Mouse (Mus musculus) megakaryocyte, embryonic 14.5 days (primary cell): Measurements from ENCODE around the gene Acox3. TPM values are rescaled to one million over a fixed set of nuclear protein-coding genes. Genes with fewer than 3 reads are reported as not detected.

ENCODE experiments used
- H3K27me3 ChIP-seq: replicated peaks from 2 replicates; pipeline ENCODE3; 2012; ENCODE audit warnings: inconsistent platforms
- H3K36me3 ChIP-seq: replicated peaks from 2 replicates; pipeline ENCODE3; 2012; ENCODE audit warnings: low read length, inconsistent platforms, mixed read lengths
- H3K4me1 ChIP-seq: 2 replicates; pipeline ENCODE4 v1.6.1; 2012; ENCODE audit warnings: inconsistent platforms
- H3K4me3 ChIP-seq: replicated peaks from 2 replicates; pipeline ENCODE3; 2012; ENCODE audit warnings: moderate library complexity, mild to moderate bottlenecking, inconsistent platforms
- H3K9me3 ChIP-seq: 2 replicates; pipeline ENCODE4 v1.6.1; 2012; ENCODE audit warnings: inconsistent platforms
- FLI1 ChIP-seq: IDR thresholded peaks from 2 replicates; pipeline ENCODE4 v1.6.1; 2012; ENCODE audit warnings: low read length, inconsistent platforms, mixed read lengths
- GATA1 ChIP-seq: IDR thresholded peaks from 3 replicates; pipeline ENCODE4 v1.6.1; 2012; ENCODE audit warnings: mixed read lengths, low read length, inconsistent platforms, borderline replicate concordance
- polyA plus RNA-seq: library from polyadenylated mRNA; stranded (reverse); fragments of >175 nt; gene quantifications from 2 replicates; pipeline ENCODE4 v1.2.3, GENCODE M21; 2012; ENCODE audit warnings: low replicate concordance; ENCODE audit not compliant: insufficient read depth

The Acox3 gene
- polyA plus RNA-seq, 1 experiment: 5.1 TPM

DNA sequence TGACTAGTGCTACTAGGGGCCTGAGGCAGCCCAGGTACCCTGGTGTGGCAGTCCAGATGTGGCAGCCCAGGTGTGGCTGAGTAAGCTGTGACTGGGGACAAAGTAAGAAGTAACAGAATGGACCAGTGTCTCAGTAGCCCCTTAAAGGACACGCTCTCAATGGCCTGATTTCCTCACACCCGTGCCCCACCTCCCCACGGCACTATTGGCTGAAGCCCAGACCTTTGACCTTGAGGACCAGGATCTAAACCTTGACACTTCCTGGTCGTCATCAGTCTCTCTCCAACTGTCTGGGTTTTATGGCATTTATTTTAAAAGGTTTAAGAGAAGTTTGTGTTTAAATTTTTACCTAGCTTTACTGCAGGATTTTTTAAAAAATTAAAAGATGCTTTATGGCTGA, 10.0 kb downstream of the Acox3 start:
- H3K27me3 ChIP-seq: no peaks in the 10 kb centered on the region
- no peak for TF ChIP-seq FLI1
- H3K4me1 ChIP-seq: no peaks in the 10 kb centered on the region
- peaks cover 98% of the 10 kb centered on the region for H3K36me3 ChIP-seq
- H3K9me3 ChIP-seq: peaks cover 15% of the 10 kb centered on the region
- H3K4me3 ChIP-seq: no peak overlapping the region

DNA sequence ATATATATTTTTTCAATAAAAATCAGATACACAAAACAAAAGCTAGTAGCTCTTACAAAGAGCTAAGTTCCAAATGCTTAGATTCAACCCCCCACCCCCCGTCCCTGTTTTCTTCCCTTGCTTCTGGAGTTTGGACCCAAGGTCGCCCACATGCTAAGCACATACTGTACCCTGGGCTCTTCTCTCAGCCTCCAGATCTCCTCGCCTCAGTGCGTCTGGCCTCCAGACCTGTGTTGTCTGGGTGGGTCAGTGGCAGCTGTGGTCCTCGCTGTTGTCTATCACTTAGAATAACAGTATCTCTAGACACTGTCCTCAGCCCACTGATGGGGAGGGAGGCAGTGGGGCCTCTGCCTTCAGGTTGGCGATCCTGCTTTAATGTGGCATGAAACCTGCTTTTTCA, 10.4 kb downstream of the Acox3 start:
- Histone ChIP-seq H3K4me1 (no peaks in the 10 kb centered on the region), H3K27me3 (no peaks in the 10 kb centered on the region), H3K9me3 (peaks cover 20% of the 10 kb centered on the region), H3K4me3 (no peak overlapping the region), H3K36me3 (peaks cover 98% of the 10 kb centered on the region)
- TF ChIP-seq FLI1 (no peak), GATA1 (no peak)

DNA sequence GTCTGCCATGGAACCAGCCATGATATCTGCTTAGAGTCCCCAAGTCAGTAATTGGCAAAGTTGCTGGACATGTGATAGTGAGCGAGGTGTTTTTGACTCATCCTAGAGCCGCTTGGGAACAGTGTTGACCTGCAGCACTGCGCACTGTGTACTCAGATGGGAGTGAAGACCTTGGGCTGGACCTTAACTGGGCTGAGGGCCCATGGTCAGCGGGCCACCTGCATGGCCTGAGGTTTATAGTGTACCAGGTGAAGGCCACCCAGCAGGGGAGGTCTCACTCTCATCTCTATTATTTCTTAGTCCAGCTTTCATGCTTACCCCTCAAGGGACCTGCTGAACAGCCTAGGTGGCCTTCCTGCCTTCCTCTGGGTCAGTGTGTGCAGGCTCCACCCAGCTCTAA, 11.9 kb downstream of the Acox3 start:
- H3K27me3 ChIP-seq: no peaks in the 10 kb centered on the region
- H3K4me3 ChIP-seq: no peak overlapping the region
- no peaks in the 10 kb centered on the region for H3K4me1 ChIP-seq
- H3K9me3 ChIP-seq: peaks cover 28% of the 10 kb centered on the region
- H3K36me3 ChIP-seq: peaks cover 98% of the 10 kb centered on the region
- TF ChIP-seq FLI1 (no peak), GATA1 (no peak)

DNA sequence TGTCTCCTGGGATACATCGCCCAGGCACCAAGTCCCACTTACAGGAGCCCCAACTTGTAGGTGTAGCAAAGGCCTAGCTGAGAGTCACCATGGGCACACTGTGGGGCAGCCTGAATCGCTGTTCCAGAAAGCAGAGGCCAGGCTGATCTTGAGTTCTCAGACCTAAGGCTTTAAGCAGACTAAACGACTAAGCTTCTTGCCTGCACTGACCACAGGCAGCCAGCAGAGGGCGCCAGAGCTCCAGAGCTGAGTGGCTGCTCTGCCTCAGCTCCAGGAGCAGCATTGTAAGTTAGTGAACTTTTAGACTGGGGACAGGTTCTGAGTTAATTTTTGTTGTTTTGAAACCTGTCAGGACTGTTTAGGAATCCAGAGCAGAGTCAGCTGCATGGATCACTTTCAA, 12.9 kb downstream of the Acox3 start:
- Histone ChIP-seq H3K9me3 (peaks cover 25% of the 10 kb centered on the region), H3K4me1 (peaks cover 4% of the 10 kb centered on the region; the same call in 1 of the 2 replicates), H3K36me3 (peaks cover 98% of the 10 kb centered on the region), H3K27me3 (no peaks in the 10 kb centered on the region), H3K4me3 (no peak overlapping the region)
- TF ChIP-seq FLI1: no peak

DNA sequence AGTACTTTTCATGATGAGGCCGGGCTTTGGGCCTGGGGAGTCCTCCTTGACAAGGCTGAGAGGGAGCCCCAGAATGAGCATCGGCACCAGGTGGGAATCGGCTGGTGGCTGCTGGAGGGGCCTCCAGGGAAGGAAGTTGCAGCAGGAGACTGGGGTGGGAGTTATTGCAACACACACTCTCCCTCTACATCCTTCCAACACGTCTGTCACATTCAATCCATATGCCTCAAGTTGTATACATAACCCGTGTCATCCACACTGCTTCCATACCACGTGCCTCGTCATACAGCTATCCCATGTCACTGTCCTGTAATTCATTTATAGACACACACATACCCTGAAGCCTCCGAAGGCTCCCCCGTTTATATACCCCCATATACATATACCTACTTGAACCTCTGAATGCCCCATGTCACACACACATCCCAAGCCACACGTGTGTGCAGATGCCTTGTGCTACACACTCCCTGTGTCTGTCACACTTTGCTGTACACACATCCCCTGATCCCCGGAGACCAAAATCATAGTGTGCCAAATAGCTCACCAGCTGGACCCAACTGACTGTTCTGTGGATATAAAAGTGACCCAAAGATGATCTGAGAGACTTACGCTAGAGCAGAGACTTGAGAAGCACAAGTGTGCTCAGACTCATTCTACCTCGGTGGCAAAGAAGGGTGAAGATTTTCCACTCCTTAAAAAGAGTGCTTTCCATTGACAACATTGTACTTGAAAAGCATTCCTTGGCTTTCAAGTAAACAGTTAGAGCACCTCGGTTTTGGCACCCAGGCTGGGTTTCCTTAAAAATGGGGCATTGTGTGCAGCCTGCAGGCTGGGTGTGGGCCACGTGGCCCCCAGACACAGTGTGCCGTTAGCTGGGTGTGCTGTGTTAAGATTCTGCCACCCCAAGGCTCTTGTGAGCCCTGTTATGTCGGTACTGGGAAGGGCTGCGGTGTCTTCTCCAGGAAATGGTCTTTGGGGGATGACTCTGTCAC, 13.6 kb downstream of the Acox3 start:
- H3K36me3 ChIP-seq: peaks cover 97% of the 10 kb centered on the region

DNA sequence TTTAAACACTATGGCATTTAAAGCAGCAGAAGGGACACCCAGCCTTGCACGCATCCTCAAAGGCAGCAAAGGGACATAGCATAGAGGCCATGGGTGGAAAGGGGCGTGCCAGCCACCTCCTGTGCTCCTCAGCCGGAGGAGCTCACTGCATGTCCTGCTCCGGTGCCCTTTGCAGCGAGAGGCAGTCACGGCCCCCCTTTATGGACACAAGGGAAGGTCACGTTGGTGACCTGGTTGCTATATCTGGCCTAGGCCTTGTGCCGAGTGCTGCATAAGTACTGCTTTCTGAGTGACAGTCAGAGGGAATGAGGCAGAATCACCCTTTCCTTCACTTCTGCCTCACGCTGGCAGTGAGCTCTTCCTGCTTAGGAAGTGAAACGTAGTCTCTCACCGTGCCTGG, 17.4 kb downstream of the Acox3 start:
- Histone ChIP-seq H3K36me3 (peaks cover 97% of the 10 kb centered on the region), H3K27me3 (no peaks in the 10 kb centered on the region)

More for the DNA sequence above, 13.6 kb downstream of the Acox3 start:
- H3K27me3 ChIP-seq: no peaks in the 10 kb centered on the region
- TF ChIP-seq FLI1 (no peak), GATA1 (no peak)
- H3K4me3 ChIP-seq: no peak overlapping the region
- peaks cover 4% of the 10 kb centered on the region; the same call in 1 of the 2 replicates for H3K4me1 ChIP-seq
- H3K9me3 ChIP-seq: peaks cover 20% of the 10 kb centered on the region

DNA sequence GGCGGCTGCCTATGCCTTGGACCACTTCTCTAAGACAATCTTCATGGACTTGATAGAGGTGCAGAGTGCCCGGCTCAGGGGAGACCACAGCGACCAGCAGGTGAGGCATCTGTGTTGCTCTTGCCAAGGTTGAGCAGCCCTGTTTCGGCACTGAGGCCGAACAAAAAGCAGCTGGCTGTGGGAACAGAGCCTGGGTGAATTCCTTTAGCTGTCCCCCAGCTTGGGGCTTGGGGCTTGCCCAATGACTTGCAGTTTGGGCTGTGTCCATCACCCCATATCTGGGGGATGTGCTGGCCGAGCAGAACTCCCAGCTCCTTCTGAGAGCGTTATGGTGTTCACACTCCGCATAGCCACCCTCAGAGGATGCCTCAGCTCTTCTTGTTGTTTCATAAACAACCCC, 18.7 kb downstream of the Acox3 start:
- no peaks in the 10 kb centered on the region for H3K27me3 ChIP-seq
- H3K36me3 ChIP-seq: peaks cover 97% of the 10 kb centered on the region
- H3K4me1 ChIP-seq: peaks cover 24% of the 10 kb centered on the region
- H3K4me3 ChIP-seq: no peak overlapping the region
- no peak for TF ChIP-seq FLI1
- peaks cover 14% of the 10 kb centered on the region for H3K9me3 ChIP-seq

More for the DNA sequence above, 17.4 kb downstream of the Acox3 start:
- H3K4me3 ChIP-seq: no peak overlapping the region
- TF ChIP-seq FLI1 (no peak), GATA1 (no peak)
- H3K9me3 ChIP-seq: peaks cover 14% of the 10 kb centered on the region
- peaks cover 11% of the 10 kb centered on the region for H3K4me1 ChIP-seq

DNA sequence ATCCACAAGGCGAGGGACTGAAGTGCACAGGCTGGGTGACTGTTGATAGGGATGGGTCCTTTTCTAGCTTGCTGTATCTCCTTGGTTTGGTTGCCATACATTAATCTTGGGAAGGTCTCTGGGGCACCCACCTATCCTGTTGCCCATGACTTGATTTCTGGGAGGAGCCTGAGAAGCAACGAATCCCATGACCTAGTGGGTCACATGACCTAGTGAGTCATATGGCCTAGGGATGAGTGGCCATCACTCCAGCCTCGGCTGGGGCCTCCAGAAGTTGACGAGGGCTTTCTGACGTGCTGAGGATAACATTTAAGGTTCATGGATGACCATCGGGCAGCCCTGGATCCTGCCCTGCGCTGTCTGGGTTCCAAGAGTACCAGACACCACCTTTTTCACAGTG, 22.5 kb downstream of the Acox3 start:
- TF ChIP-seq GATA1: no peak
- no peak for TF ChIP-seq FLI1
- Histone ChIP-seq H3K27me3 (peaks cover 3% of the 10 kb centered on the region), H3K4me1 (peaks cover 37% of the 10 kb centered on the region), H3K36me3 (peaks cover 96% of the 10 kb centered on the region), H3K4me3 (no peak overlapping the region), H3K9me3 (no peaks in the 10 kb centered on the region)

DNA sequence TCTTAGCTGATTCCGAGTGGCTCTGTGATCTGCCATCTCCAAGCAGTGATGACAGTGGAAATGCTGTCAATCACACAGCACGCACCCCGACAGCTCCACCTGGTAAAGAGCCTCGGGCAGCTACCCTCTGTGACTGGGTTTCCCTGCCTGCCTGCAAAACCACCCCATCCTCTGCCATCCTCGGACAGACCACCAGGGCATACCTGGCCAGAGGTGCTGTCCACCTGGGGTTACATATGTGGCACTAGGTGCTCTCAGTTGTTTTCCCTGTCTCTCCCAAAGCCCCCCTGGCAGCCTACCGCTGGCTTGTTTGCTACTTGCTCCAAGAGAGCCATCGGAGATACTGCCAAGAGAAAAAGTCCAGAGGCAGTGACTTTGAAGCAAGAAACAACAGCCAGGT, 24.0 kb downstream of the Acox3 start:
- Histone ChIP-seq H3K9me3 (no peaks in the 10 kb centered on the region), H3K4me1 (peaks cover 37% of the 10 kb centered on the region), H3K36me3 (peaks cover 97% of the 10 kb centered on the region), H3K27me3 (peaks cover 8% of the 10 kb centered on the region), H3K4me3 (no peak overlapping the region)
- TF ChIP-seq GATA1: no peak
- no peak for TF ChIP-seq FLI1

DNA sequence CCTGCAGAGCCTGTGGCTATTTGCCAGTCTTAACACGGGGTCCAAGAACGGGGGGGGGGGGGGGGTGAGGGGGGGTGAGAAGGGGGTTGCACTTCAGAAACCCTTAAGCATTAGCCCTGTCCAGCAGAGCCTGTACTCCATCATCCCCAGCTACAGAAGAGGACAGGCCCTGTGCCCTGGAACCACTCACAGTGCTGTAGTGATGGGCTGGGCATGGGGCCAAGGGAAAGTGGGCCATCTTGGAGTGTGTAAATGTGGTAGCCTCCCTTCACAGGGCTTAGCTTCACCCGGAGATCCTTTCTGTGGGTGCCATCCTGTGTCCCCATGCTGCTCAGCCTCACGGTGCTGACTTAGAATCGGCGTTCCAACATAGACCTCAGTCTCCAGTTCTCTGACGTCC, 24.9 kb downstream of the Acox3 start:
- Histone ChIP-seq H3K4me3 (no peak overlapping the region), H3K9me3 (no peaks in the 10 kb centered on the region), H3K27me3 (peaks cover 8% of the 10 kb centered on the region), H3K4me1 (peaks cover 37% of the 10 kb centered on the region), H3K36me3 (peaks cover 97% of the 10 kb centered on the region)
- TF ChIP-seq GATA1 (no peak), FLI1 (no peak)
